In genomic region chr4:102087091-102087565, GRCm38 (mm10) we compare ENCODE assay signal across 8 mouse cellular contexts. TPM values are rescaled to one million over a fixed set of nuclear protein-coding genes. Genes with fewer than 3 reads are reported as not detected.
A peak's percentile ranks its signal among the peaks of the same experiment; 100 is the strongest.
DNase-seq lines count a peak whose midpoint lies in the region; ATAC-seq lines count a peak whose summit lies in the region.

Pde4b (plus strand) TSS chr4:102087543.

- no peak within 1 kb of the TSS for H3K27ac ChIP-seq in intestine, embryonic 14.5 days (ENCODE audit: low read depth)

- H3K4me3 ChIP-seq in intestine, embryonic 14.5 days (ENCODE audit: low read depth, low read length), result peak within 1 kb of the TSS; percentile 60

- no peak for DNase-seq in layer of hippocampus, adult 18-20 months (ENCODE audit: low spot score in 2 of 2)
- no peak for DNase-seq in layer of hippocampus, adult 9-11 months
- DNase-seq in cerebellum, adult 9-10 months, result peak; percentile 66
- DNase-seq in gastrocnemius, adult 8-10 months (ENCODE audit: low spot score in 2 of 2), result no peak
- DNase-seq in intestine, embryonic 14.5 days (ENCODE audit: low spot score), result no peak
- DNase-seq in right cerebral cortex, postnatal 14 days, result no peak
- no peak for DNase-seq in thymus, postnatal 14 days

- ATAC-seq in intestine, embryonic 14.5 days (replicated peaks; ENCODE audit: low FRiP score, low TSS enrichment, low read depth), result peak; percentile 66
- no peak for ATAC-seq in megakaryocyte-erythroid progenitor cell, adult 5-6 weeks (replicated peaks; ENCODE audit: low FRiP score, low TSS enrichment, poor library complexity, severe bottlenecking)

- peaks cover 31% of the 10 kb centered on the region for H3K27me3 ChIP-seq in intestine, embryonic 14.5 days (replicated peaks; ENCODE audit: control insufficient read depth, insufficient read depth, low read length)

- H3K4me2 ChIP-seq in intestine, embryonic 14.5 days (ENCODE audit: low read length), result peak within 1 kb of the TSS; percentile 99

- no peaks in the 10 kb centered on the region for H3K4me1 ChIP-seq in intestine, embryonic 14.5 days (replicated peaks; ENCODE audit: control insufficient read depth, insufficient read depth, low read length)

- peak within 1 kb of the TSS; percentile 47 for H3K9ac ChIP-seq in intestine, embryonic 14.5 days (ENCODE audit: low read length)

- no peaks in the 10 kb centered on the region for H3K9me3 ChIP-seq in intestine, embryonic 14.5 days (ENCODE audit: control insufficient read depth, low read length)

- H3K36me3 ChIP-seq in intestine, embryonic 14.5 days (ENCODE audit: control insufficient read depth, insufficient read depth, low read length), result no peaks in the 10 kb centered on the region

- 5% methylated on average over 11 of the region's 11 CpGs for WGBS in intestine, embryonic 14.5 days

RNA-seq across cellular contexts. Expression of gene Pde4b, which starts in this region (rescaled TPM):
- total RNA-seq in layer of hippocampus, adult 18-20 months (2021), result 10 to 100 TPM; 59.5 to 65.2 TPM
- total RNA-seq in gastrocnemius, adult 8-10 months (2022), result 100 to 1,000 TPM in 1 of 4 experiments, 10 to 100 TPM in 3; 53.6 to 108 (median 62.0) TPM
- 14.6 and 19.8 TPM in 2 replicates for polyA plus RNA-seq in intestine, embryonic 14.5 days (2014; fragmentation: Nextera tagmentation; extraction: Ambion mirVana)
- total RNA-seq in megakaryocyte-erythroid progenitor cell, adult 5-6 weeks (2014; fragmentation: Nextera tagmentation), result 15.6 and 18.0 TPM in 2 replicates
- total RNA-seq in megakaryocyte-erythroid progenitor cell, adult 5-6 weeks (2017), result 23.9 and 31.7 TPM in 2 replicates
